Mouse (Mus musculus) forebrain, embryonic 10.5 days (tissue): ENCODE measurements around the gene Gm28729. TPM values are rescaled to one million over a fixed set of nuclear protein-coding genes. Genes with fewer than 3 reads are reported as not detected.
"Not testable (repeated sequence)": the region's sequence is repeated elsewhere in the genome, so short reads cannot be mapped to it uniquely, and the experiment has no call there.

Source experiments
- DNase-seq: peaks from one replicate; pipeline ENCODE4 v3.0.0-alpha.2; 2017; ENCODE audit warnings: low spot score; ENCODE audit errors: extremely low spot score
- H3K27ac ChIP-seq: fragments of 300-500 bp; sonication (generic); 2 replicates; pipeline ENCODE4 v1.5.1; 2016; ENCODE audit warnings: mild to moderate bottlenecking
- H3K27me3 ChIP-seq: fragments of 300-500 bp; sonication (generic); 2 replicates; pipeline ENCODE4 v1.6.1; 2016; ENCODE audit warnings: mild to moderate bottlenecking; ENCODE audit not compliant: poor library complexity, severe bottlenecking
- H3K36me3 ChIP-seq: fragments of 300-500 bp; sonication (generic); replicated peaks from 2 replicates; pipeline ENCODE4 v1.6.1; 2016; ENCODE audit warnings: mild to moderate bottlenecking, moderate library complexity
- H3K4me1 ChIP-seq: fragments of 300-500 bp; sonication (generic); 2 replicates; pipeline ENCODE4 v1.6.1; 2016
- H3K4me3 ChIP-seq: fragments of 300-500 bp; sonication (generic); 2 replicates; pipeline ENCODE4 v1.5.1; 2016; ENCODE audit warnings: mild to moderate bottlenecking, moderate library complexity
- H3K9me3 ChIP-seq: fragments of 300-500 bp; sonication (generic); 2 replicates; pipeline ENCODE4 v1.6.1; 2016; ENCODE audit warnings: mild to moderate bottlenecking, moderate library complexity
- WGBS: fragments of 180-500 bp; shearing (Covaris S2); methylation state at CpG from one replicate; pipeline ENCODE4 v1.1.7; 2016; 5-methylcytosine and 5-hydroxymethylcytosine counted together
- polyA plus RNA-seq: library from polyadenylated mRNA; unstranded; fragments of >200 nt; fragmentation: Nextera tagmentation; extraction: Ambion mirVana; gene quantifications from 2 replicates; pipeline ENCODE4 v1.2.1, GENCODE M21; 2016

The Gm28729 gene
- polyA plus RNA-seq, 1 experiment from 2014 or later, result not detected

DNA sequence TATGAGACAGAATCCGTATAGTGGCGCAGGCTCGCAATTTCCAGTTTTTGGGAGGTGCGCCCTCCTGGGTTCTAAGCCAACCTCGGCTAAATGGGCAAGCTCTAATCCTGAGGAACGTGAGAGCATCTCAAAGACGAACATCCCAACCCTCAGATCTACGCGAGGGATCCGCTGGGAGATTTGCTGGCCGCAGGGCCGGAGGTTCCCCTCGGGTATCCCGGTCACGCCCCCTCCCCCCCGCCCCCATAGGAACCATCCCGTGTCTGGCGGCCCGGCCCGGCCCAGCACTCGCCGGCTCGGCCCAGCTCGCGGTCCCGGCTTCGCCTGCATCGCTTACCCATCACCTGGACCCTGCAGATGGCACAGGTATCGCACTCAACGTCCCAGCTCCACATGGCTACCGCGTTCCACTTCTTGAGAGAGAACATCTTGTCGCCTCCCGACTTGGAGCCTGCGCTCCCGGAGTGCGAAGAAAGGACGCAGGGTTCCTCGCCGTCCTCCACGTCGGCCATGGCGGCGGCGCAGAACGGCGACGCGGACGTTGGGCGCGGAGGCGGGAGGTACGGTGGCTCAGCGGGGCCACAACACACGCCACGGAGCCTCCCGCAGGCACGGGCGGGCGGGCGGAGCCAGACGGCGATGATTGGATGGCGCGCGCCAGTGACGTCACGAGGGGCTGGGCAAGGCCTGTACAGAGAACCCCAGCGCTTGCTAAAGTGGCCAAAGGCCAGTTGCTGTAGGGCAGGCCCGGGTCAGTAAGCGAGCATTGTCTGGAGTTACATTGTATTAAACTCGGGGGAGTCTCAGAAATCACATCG lies 46.8 kb downstream of the Gm28729 start, which contains the start of gene Rnf7:
TSS of gene Rnf7 (minus strand) at position 605 of the 818 bp plus-strand sequence.
- under 1% methylated on average over 74 of the region's 74 CpGs for WGBS
- peak; percentile 98 for DNase-seq
- H3K27ac ChIP-seq, result peak within 1 kb of the TSS; percentile 94

DNA sequence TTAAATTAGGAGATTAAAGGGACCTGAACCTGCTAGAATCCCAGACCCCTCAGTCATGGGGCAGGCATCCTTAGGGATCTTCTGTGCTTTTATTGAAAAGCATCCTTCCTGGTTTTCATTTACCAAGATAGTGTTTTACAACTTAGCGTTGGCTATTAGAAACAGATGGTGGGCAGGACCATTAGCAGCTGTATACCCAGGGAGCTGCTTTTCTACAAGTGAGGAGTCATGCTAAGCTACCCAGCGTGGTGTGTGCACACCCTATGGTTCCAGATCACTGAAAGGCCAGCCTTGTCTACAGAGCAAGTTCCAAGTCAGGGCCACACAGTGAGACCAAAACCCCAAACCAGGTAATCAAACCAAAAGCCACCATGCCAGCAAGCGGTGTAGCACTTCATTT lies 52.7 kb downstream of the Gm28729 start:
- no peak for DNase-seq
- H3K36me3 ChIP-seq, result peaks cover 74% of the 10 kb centered on the region
- H3K4me3 ChIP-seq, result no peak overlapping the region
- H3K9me3 ChIP-seq, result no peaks in the 10 kb centered on the region
- WGBS, result 75% methylated on average over 3 of the region's 3 CpGs
- H3K4me1 ChIP-seq, result peaks cover 28% of the 10 kb centered on the region
- no peak overlapping the region for H3K27ac ChIP-seq
- no peaks in the 10 kb centered on the region for H3K27me3 ChIP-seq

More for the DNA sequence above, 46.8 kb downstream of the Gm28729 start, which contains the start of gene Rnf7:
- H3K4me3 ChIP-seq, result peak within 1 kb of the TSS; percentile 94
- H3K27me3 ChIP-seq, result peaks cover 5% of the 10 kb centered on the region; the same call in 1 of the 2 replicates
- peaks cover 33% of the 10 kb centered on the region for H3K36me3 ChIP-seq
- H3K4me1 ChIP-seq, result peaks cover 24% of the 10 kb centered on the region
- no peaks in the 10 kb centered on the region for H3K9me3 ChIP-seq

DNA sequence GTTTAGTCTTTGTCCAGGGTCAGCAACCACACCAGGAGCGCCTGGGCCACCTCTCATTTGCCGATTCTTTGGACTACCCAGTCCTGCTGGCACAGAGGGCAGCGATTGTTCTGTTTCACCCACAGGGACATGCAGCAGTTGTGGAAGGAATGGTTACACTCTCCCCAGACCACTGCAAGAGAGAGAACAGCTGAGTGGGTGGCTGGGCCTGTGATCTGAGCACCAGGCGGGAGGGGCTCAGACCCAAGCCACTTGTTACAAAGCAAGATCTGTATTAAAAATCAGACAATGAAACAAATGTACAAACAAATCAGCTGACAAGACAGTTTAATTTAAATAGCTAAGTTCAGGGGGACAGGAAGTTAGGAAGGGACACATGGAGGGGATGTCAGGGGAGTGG lies 53.4 kb downstream of the Gm28729 start:
- not testable (repeated sequence) for DNase-seq, H3K27me3 ChIP-seq, H3K27ac ChIP-seq, H3K9me3 ChIP-seq, H3K4me3 ChIP-seq
- WGBS, result 75% methylated on average over 4 of the region's 4 CpGs
- peaks cover 22% of the 10 kb centered on the region for H3K4me1 ChIP-seq
- peaks cover 77% of the 10 kb centered on the region for H3K36me3 ChIP-seq

DNA sequence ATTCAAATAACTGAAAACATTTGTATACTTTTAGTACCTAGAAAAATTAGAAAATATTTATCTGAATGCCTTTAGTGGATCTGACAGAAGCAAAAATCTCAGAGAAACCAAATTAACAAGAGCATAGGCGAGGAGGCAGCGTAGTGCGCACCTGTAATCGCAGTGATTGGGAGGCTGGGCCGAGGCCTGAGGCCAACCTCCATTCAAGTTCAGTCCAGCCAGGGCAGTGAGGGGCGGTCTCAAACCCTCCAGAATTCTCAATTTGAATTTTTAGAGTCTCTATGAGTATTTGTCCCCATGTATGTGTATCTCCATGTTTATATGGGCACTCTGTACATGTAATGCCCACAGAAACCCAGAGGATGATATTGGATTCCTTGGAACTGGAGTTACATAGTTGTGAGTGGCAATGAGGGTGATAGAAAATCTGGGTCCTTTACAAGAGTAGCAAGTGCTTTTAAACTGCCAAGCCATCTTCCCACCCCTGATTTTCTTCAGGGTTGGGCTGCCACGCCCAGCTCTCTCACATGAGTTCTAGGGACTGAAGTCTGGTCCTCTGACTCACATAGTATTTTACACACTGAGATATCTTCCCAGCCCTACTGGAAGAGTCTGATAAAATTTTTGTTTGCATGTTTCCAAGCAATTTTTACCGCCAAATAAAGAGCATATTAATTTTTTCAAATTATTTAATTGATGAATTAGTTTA lies 54.6 kb downstream of the Gm28729 start:
- Histone ChIP-seq H3K36me3 (peaks cover 70% of the 10 kb centered on the region), H3K4me1 (peaks cover 16% of the 10 kb centered on the region), H3K27ac (no peak overlapping the region), H3K9me3 (no peaks in the 10 kb centered on the region), H3K27me3 (no peaks in the 10 kb centered on the region), H3K4me3 (no peak overlapping the region)
- DNase-seq, result no peak
- 94% methylated on average over 8 of the region's 8 CpGs for WGBS

DNA sequence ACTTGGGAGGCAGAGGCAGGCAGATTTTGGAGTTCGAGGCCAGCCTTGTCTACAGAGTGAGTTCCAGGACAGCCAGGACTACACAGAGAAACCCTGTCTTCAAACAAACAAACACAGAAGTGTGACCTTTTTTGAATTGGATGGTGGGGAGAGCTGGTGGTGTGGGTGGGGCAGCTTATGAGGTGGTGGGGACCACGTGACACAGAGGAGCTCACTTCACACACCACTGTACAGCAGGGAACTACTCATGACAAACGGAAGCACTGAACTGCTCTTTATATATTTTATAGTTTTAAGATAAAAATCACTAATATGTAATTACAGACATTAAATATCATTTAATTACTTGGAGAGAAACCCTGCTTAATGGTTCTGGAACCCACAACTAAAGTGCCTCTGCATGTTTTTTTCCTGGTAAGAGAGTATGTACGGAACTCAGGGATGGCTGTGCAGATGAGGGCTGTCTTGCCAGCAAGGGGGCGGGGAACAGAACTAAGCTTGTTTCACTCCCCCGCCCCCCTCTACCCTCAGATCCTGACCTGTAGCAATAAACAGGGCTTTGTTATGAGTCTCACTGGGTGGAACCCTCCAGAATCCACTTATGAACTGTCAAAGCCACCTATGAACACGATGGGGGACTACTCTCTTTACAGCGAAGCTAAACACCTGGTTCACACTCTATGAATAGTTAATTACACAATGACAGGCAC lies 55.4 kb downstream of the Gm28729 start:
- Histone ChIP-seq H3K27ac (no peak overlapping the region), H3K27me3 (no peaks in the 10 kb centered on the region), H3K9me3 (no peaks in the 10 kb centered on the region), H3K36me3 (peaks cover 65% of the 10 kb centered on the region), H3K4me3 (no peak overlapping the region), H3K4me1 (peaks cover 16% of the 10 kb centered on the region)
- DNase-seq, result no peak
- 77% methylated on average over 8 of the region's 8 CpGs for WGBS

DNA sequence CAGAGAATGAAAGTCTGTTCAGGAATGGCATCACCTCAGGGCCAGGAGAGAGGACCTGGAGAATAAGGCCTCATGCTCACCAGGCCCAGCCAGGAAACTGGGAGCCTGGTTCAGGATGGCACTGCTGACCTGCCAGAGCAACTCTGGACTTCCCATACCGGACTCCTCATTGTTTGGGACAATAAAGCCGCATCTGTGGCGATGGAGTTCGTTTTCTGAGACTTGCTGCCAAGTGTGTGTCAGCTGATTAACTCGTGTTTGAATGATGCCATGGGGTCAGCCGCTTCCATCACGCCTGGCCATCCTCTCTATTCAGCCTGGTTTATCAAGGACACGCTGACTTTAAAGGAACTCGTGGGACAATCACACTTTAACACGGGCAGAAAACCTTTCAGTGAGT lies 61.4 kb downstream of the Gm28729 start:
- Histone ChIP-seq H3K27me3 (no peaks in the 10 kb centered on the region), H3K9me3 (peaks cover 15% of the 10 kb centered on the region), H3K4me3 (no peak overlapping the region), H3K27ac (no peak overlapping the region), H3K36me3 (peaks cover 50% of the 10 kb centered on the region), H3K4me1 (peaks cover 23% of the 10 kb centered on the region)
- no peak for DNase-seq
- WGBS, result 84% methylated on average over 10 of the region's 10 CpGs

DNA sequence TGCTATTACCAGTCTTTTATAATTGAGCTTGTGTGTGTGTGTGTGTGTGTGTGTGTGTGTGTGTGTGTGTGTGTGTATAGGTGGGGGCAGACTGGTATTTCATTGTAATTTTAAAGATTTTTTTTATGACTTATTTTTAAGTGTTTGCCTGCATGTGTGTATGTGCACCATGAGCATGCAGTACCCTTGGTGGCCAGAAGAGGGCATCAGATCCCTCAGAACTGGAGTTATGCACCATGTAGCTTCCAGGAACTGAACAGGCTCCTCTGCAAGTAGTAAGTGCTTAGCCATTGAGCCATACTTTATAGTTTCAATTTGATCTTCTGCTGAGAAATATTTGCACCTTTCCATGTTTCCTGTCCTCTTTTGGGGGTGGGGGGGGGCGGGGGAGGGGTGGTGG lies 63.5 kb downstream of the Gm28729 start:
- H3K36me3 ChIP-seq, result peaks cover 31% of the 10 kb centered on the region
- H3K9me3 ChIP-seq, result peaks cover 15% of the 10 kb centered on the region
- H3K27ac ChIP-seq, result no peak overlapping the region
- H3K27me3 ChIP-seq, result no peaks in the 10 kb centered on the region
- peaks cover 27% of the 10 kb centered on the region for H3K4me1 ChIP-seq
- WGBS, result 56% methylated on average over 1 of the region's 1 CpGs
- no peak overlapping the region for H3K4me3 ChIP-seq
- no peak for DNase-seq

DNA sequence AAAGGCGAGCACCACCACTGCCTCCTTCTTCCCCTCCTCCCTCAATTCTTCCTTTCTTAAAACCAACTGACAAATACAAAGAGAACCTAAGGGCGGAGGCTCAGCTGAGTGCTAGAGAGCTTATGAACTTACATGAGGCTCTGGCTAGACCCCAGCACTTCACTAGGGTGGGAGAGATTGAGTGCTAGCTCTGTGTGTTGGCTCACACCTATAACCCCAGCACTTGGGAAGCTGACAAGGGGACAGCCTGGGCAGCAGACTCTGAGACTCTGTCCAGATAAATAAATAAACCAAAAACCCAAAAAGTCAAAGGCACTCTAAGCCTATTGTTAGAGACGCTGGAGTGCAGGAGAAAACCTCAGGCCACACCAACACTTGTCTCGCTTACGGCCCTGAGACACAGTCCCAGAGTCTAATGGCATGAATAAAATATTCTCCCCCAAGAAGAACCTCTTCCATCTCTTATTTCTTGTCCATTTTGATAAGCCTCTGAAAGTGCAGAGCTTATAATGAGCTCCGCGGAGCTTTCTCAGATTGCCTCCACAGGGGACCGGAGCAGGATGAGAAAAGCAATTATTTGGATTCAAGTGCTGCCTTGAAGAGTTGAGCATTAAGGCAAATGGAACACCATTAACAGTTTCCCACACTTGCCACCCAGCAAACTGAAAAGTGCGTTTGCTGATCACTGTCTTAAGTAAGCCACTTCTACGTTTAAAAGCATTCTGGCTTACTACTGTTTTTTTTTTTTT lies 64.8 kb downstream of the Gm28729 start:
- 50% methylated on average over 10 of the region's 10 CpGs for WGBS
- Histone ChIP-seq H3K36me3 (peaks cover 27% of the 10 kb centered on the region), H3K4me1 (peaks cover 31% of the 10 kb centered on the region), H3K4me3 (no peak overlapping the region), H3K27ac (peak overlapping the region; percentile 75), H3K27me3 (no peaks in the 10 kb centered on the region), H3K9me3 (peaks cover 15% of the 10 kb centered on the region)
- DNase-seq, result no peak

DNA sequence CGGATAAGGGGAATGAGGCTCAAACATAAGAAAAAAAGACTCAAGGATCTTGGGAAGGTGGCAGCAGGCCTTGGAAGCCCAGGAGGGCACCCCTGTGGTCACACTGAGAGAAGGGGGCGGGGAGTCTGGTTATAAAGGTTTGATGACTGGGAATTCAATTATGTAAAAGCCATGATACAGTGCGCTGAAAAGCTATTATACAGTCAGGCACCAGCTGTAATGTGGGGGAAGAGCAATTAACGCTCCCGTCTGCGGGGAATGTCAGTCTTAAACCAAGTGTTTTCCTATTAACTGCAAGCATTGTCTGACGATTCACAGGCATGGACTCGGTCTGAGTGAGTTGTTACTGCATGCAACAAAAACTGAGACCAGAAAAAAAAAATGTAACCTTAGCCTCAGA lies 69.4 kb downstream of the Gm28729 start:
- no peak for DNase-seq
- Histone ChIP-seq H3K9me3 (no peaks in the 10 kb centered on the region), H3K4me1 (peaks cover 35% of the 10 kb centered on the region), H3K4me3 (no peak overlapping the region), H3K36me3 (no peaks in the 10 kb centered on the region), H3K27ac (no peak overlapping the region), H3K27me3 (no peaks in the 10 kb centered on the region; the same call in 1 of the 2 replicates)
- WGBS, result 84% methylated on average over 8 of the region's 8 CpGs

DNA sequence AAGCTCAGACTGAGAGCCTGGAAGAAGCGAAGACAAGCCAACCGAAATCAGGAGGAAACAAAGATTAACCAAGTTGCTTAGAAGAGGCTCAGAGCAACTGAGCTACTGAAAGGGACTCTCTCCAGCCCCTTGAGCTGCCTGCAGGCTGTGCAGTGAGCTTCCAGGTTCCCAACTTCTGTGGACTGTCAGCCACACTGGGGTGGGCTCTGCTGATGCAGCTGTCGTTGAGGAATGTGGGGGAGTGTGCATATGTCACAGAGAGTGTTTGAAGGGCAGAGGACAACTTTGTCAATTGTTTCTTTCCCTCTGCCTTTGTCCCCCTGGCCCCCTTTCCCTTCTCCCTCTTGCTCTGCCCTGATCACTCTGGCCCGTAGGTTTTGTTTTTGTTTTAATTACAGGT lies 72.1 kb downstream of the Gm28729 start:
- DNase-seq, result no peak
- 91% methylated on average over 4 of the region's 4 CpGs for WGBS
- H3K4me3 ChIP-seq, result no peak overlapping the region
- peaks cover 12% of the 10 kb centered on the region; the same call in 1 of the 2 replicates for H3K27me3 ChIP-seq
- H3K36me3 ChIP-seq, result no peaks in the 10 kb centered on the region
- no peaks in the 10 kb centered on the region for H3K9me3 ChIP-seq
- H3K4me1 ChIP-seq, result peaks cover 12% of the 10 kb centered on the region
- no peak overlapping the region for H3K27ac ChIP-seq

DNA sequence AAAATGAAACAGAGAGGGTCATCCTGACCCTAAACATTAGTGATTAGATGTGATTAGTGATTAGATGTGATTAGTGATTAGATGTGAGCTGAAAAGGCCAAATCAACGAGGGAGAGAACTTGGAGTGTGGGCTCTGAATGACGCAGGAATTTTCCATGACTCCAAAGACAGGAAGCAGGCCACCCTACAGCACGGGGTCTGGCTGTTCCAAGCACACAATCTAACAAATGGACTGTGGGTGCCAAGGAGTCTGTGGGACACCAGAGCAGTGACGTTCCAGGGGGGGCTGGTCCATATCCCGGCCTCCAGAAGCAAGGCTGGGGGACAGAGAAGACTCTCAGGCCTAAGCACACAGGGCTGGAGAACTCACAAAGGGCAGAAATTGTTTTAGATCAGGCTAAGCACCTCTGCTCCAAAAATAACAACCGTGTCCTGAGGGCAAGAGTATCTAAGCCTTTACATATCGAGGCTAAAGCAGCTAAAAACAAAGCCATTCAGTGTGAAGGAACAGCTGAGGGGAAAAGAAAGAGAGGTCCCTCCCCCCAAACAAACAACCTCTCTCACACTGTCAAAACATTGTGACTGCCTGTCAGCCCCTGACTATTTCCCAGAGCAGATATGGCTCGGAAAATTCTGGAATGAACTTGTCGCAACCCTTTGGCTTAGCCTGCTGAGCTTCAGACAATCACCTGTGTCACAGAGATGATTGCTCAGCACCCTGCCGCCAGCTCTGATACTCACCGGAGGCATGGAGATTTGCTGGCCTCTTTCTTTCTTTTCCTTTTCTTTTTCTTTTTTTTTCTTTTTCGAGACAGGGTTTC lies 74.0 kb downstream of the Gm28729 start:
- H3K27ac ChIP-seq, result no peak overlapping the region
- WGBS, result 60% methylated on average over 12 of the region's 12 CpGs
- H3K4me1 ChIP-seq, result peaks cover 12% of the 10 kb centered on the region
- H3K36me3 ChIP-seq, result no peaks in the 10 kb centered on the region
- peaks cover 12% of the 10 kb centered on the region; the same call in 1 of the 2 replicates for H3K27me3 ChIP-seq
- H3K9me3 ChIP-seq, result no peaks in the 10 kb centered on the region
- no peak overlapping the region for H3K4me3 ChIP-seq
- no peak for DNase-seq
